Mouse (Mus musculus) myocyte (in vitro differentiated cells): Measurements from ENCODE around the gene Alox12.

Experiments
- CEBPB ChIP-seq: IDR thresholded peaks from 2 replicates; pipeline ENCODE4 v1.6.1; 2011; ENCODE audit warnings: mild to moderate bottlenecking, moderate library complexity; ENCODE audit not compliant: poor library complexity, insufficient read depth, severe bottlenecking
- MYOG ChIP-seq, 3 experiments: IDR thresholded peaks; one replicate each; pipeline ENCODE4 v1.6.1; 2011; ENCODE audit warnings: control low read depth in 2 of 3, low read depth in 2 of 3, mild to moderate bottlenecking in 2 of 3; ENCODE audit not compliant: insufficient read length in 2 of 3, control insufficient read depth in 1 of 3, insufficient read depth in 1 of 3
- POLR2A ChIP-seq: IDR thresholded peaks from one replicate; pipeline ENCODE4 v1.6.1; 2011; ENCODE audit warnings: low read depth, mild to moderate bottlenecking, control low read depth, moderate library complexity; ENCODE audit not compliant: insufficient read length
- TCF12 ChIP-seq: IDR thresholded peaks from one replicate; pipeline ENCODE4 v1.6.1; 2011; ENCODE audit warnings: mild to moderate bottlenecking, control low read depth; ENCODE audit not compliant: poor library complexity, insufficient read depth, severe bottlenecking
- USF1 ChIP-seq: IDR thresholded peaks from one replicate; pipeline ENCODE4 v1.6.1; 2011; ENCODE audit warnings: low read depth, mild to moderate bottlenecking, control low read depth, moderate library complexity

DNA sequence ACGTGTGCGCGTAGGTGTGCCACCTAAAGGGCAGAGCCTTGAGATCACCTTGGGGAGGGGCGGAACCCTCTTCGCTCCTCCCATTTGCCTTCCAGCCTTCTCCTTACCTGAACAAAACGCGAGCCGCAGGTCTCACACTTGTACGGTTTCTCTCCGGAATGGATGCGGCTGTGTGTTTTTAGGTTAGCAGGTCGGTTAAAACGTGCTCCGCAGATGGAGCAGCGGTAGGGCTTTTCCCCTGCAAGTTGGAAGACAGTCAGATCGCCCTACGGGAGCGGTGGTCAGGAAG lies 28.6 kb downstream of the Alox12 start:
- TF ChIP-seq TCF12 (no peak), POLR2A (no peak), USF1 (no peak), MYOG (IDR thresholded peaks at IDR 0.05; ENCODE audit: control insufficient read depth in 1 of 3, insufficient read depth in 1 of 3, insufficient read length in 2 of 3, low read depth in 2 of 3) (no peak), CEBPB (no peak)
